ENCODE assay signal across 8 mouse cellular contexts in the genomic region with DNA sequence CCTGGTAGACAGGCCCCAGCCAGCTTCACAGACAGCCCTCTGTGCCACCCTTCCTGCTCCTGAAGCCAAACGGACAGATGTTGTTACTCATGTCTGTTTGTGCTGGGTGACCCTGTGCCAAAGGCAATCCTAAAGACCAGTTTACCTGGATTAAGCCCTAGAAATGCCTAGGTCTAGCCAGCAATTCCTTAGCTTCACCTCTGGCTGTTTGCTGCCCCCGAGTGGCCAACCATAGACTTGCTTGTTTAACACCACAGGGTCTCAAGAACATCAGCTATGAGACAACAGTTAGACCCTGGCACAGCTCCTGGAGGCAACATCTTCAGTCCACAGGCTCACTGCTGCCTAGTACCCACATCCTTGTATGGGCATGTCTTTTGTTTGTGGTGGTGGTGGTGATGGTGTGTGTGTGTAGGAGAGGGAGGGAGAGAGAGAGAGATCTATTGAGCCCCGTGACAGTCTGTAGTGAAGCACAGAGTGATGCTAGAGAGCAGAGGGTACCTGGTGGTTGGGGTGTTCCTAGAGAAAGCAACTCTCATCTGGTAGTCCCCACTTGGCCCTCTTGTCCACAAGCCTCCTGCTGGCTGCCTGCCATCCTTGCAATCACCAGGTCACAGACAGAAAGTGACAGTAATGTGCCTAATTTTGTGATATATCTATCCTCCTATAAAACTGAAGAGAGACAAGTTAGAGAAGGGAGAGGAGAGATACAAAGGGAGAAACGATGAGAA. TPM values are rescaled to one million over a fixed set of nuclear protein-coding genes. Genes with fewer than 3 reads are reported as not detected.
DNase-seq lines count a peak whose midpoint lies in the region; ATAC-seq and TF ChIP-seq lines count a peak whose summit lies in the region.

No protein-coding gene starts in this region.

- no peaks in the 10 kb centered on the region for H3K27me3 ChIP-seq in neural tube, embryonic 15.5 days (replicated peaks)
- H3K27me3 ChIP-seq in limb, embryonic 11.5 days (ENCODE audit: control insufficient read depth, insufficient read depth, low read length): no peaks in the 10 kb centered on the region
- no peaks in the 10 kb centered on the region for H3K27me3 ChIP-seq in stomach, postnatal 0 days (ENCODE audit: control insufficient read depth, insufficient read depth, low read length)

- H3K4me2 ChIP-seq in neural tube, embryonic 15.5 days: no peak overlapping the region
- no peak overlapping the region for H3K4me2 ChIP-seq in limb, embryonic 11.5 days (ENCODE audit: low read depth, severe bottlenecking)
- H3K4me2 ChIP-seq in stomach, postnatal 0 days (replicated peaks; ENCODE audit: low read depth): no peak overlapping the region

- H3K36me3 ChIP-seq in neural tube, embryonic 15.5 days: peaks cover 16% of the 10 kb centered on the region
- H3K36me3 ChIP-seq in limb, embryonic 11.5 days (ENCODE audit: control insufficient read depth, insufficient read depth, low read length): peaks cover 6% of the 10 kb centered on the region
- peaks cover 6% of the 10 kb centered on the region for H3K36me3 ChIP-seq in stomach, postnatal 0 days (ENCODE audit: control insufficient read depth, insufficient read depth, low read length)

- peak; percentile 79 for DNase-seq in neural tube, embryonic 10.5 days (ENCODE audit: extremely low spot score, low spot score)
- peak; percentile 86 to 92 for DNase-seq in cerebellum, postnatal 14 days
- peak; percentile 31 to 47 for DNase-seq in gastrocnemius, adult 8-10 months (ENCODE audit: low spot score in 2 of 2)
- peak; percentile 86 for DNase-seq in kidney, adult 18-20 months
- peak; percentile 89 for DNase-seq in limb, embryonic 11.5 days (ENCODE audit: low spot score)
- peak; percentile 83 for DNase-seq in naive thymus-derived CD4-positive, alpha-beta T cell, adult 2 months (ENCODE audit: low read depth)
- DNase-seq in stomach, postnatal 0 days (ENCODE audit: low spot score): peak; percentile 85

- H3K4me1 ChIP-seq in neural tube, embryonic 15.5 days: no peaks in the 10 kb centered on the region
- no peaks in the 10 kb centered on the region for H3K4me1 ChIP-seq in limb, embryonic 11.5 days (ENCODE audit: control insufficient read depth, insufficient read depth, low read length)
- H3K4me1 ChIP-seq in stomach, postnatal 0 days (replicated peaks; ENCODE audit: control insufficient read depth, insufficient read depth): 0 out of 2 replicates have a peak, but pooled peaks cover 5% of the 10 kb centered on the region

- 29% methylated on average over 4 of the region's 4 CpGs for WGBS in neural tube, embryonic 15.5 days
- WGBS in limb, embryonic 11.5 days: 28% methylated on average over 4 of the region's 4 CpGs
- WGBS in stomach, postnatal 0 days: 31% methylated on average over 4 of the region's 4 CpGs

- no peak for ATAC-seq in neural tube, embryonic 15.5 days (ENCODE audit: low FRiP score)
- no peak for ATAC-seq in limb, embryonic 11.5 days (ENCODE audit: insufficient number of reproducible peaks, low FRiP score, low TSS enrichment, low read depth)
- peak; percentile 44 for ATAC-seq in stomach, postnatal 0 days (ENCODE audit: low FRiP score, low TSS enrichment)

- TF ChIP-seq CTCF in stomach, postnatal 0 days (IDR thresholded peaks at IDR 0.05; ENCODE audit: low read depth): peak; percentile 95

- H3K9me3 ChIP-seq in neural tube, embryonic 15.5 days (replicated peaks): no peaks in the 10 kb centered on the region
- no peaks in the 10 kb centered on the region for H3K9me3 ChIP-seq in limb, embryonic 11.5 days (ENCODE audit: control insufficient read depth, low read length)
- no peaks in the 10 kb centered on the region for H3K9me3 ChIP-seq in stomach, postnatal 0 days (ENCODE audit: control insufficient read depth, low read length)

- no peak overlapping the region for H3K9ac ChIP-seq in neural tube, embryonic 15.5 days (replicated peaks)
- H3K9ac ChIP-seq in limb, embryonic 11.5 days (ENCODE audit: low read length): no peak overlapping the region
- H3K9ac ChIP-seq in stomach, postnatal 0 days (ENCODE audit: low read length): no peak overlapping the region

- TF ChIP-seq EP300 in stomach, postnatal 0 days (optimal IDR thresholded peaks at IDR 0.05): no peak

- no peak overlapping the region for H3K27ac ChIP-seq in neural tube, embryonic 15.5 days (replicated peaks)
- H3K27ac ChIP-seq in limb, embryonic 11.5 days (replicated peaks; ENCODE audit: low read depth, low read length): no peak overlapping the region
- H3K27ac ChIP-seq in stomach, postnatal 0 days (replicated peaks): no peak overlapping the region

- no peak overlapping the region for H3K4me3 ChIP-seq in neural tube, embryonic 15.5 days (replicated peaks)
- H3K4me3 ChIP-seq in limb, embryonic 11.5 days (ENCODE audit: low read depth, low read length): no peak overlapping the region
- no peak overlapping the region for H3K4me3 ChIP-seq in stomach, postnatal 0 days (ENCODE audit: low read depth, low read length)

RNA-seq across cellular contexts. Expression of gene Rangrf, which starts 7.8 kb away (rescaled TPM):
- 33.7 and 33.9 TPM in 2 replicates for polyA plus RNA-seq in neural tube, embryonic 15.5 days (2015; fragmentation: Nextera tagmentation; extraction: Ambion mirVana)
- 10 to 100 TPM; 59.5 to 84.1 (median 69.6) TPM for total RNA-seq in gastrocnemius, adult 8-10 months (2022)
- polyA plus RNA-seq in limb, embryonic 11.5 days (2014; fragmentation: Nextera tagmentation; extraction: Ambion mirVana): 82.6 and 84.4 TPM in 2 replicates
- 34.8 and 35.1 TPM in 2 replicates for polyA plus RNA-seq in stomach, postnatal 0 days (2015; fragmentation: Nextera tagmentation; extraction: Ambion mirVana)

RNA-seq across cellular contexts. Expression of gene Slc25a35, which starts 14.9 kb away (rescaled TPM):
- polyA plus RNA-seq in neural tube, embryonic 15.5 days (2015; fragmentation: Nextera tagmentation; extraction: Ambion mirVana): 1.9 and 2.1 TPM in 2 replicates
- 1 to 10 TPM; 3.5 to 4.8 (median 4.3) TPM for total RNA-seq in gastrocnemius, adult 8-10 months (2022)
- polyA plus RNA-seq in limb, embryonic 11.5 days (2014; fragmentation: Nextera tagmentation; extraction: Ambion mirVana): 2.6 and 3.0 TPM in 2 replicates
- 4.9 and 5.8 TPM in 2 replicates for polyA plus RNA-seq in stomach, postnatal 0 days (2015; fragmentation: Nextera tagmentation; extraction: Ambion mirVana)

RNA-seq across cellular contexts. Expression of gene Pfas, which starts 25.5 kb away (rescaled TPM):
- 15.5 and 20.2 TPM in 2 replicates for polyA plus RNA-seq in neural tube, embryonic 15.5 days (2015; fragmentation: Nextera tagmentation; extraction: Ambion mirVana)
- total RNA-seq in gastrocnemius, adult 8-10 months (2022): 1 to 10 TPM; 4.9 to 9.3 (median 7.4) TPM
- 43.6 and 48.8 TPM in 2 replicates for polyA plus RNA-seq in limb, embryonic 11.5 days (2014; fragmentation: Nextera tagmentation; extraction: Ambion mirVana)
- polyA plus RNA-seq in stomach, postnatal 0 days (2015; fragmentation: Nextera tagmentation; extraction: Ambion mirVana): 7.4 and 8.0 TPM in 2 replicates

RNA-seq across cellular contexts. Expression of gene Arhgef15, which starts 25.5 kb away (rescaled TPM):
- 23.2 and 27.3 TPM in 2 replicates for polyA plus RNA-seq in neural tube, embryonic 15.5 days (2015; fragmentation: Nextera tagmentation; extraction: Ambion mirVana)
- total RNA-seq in gastrocnemius, adult 8-10 months (2022): 1 to 10 TPM; 5.3 to 8.1 (median 6.6) TPM
- polyA plus RNA-seq in limb, embryonic 11.5 days (2014; fragmentation: Nextera tagmentation; extraction: Ambion mirVana): 6.7 and 7.7 TPM in 2 replicates
- 2.8 and 3.0 TPM in 2 replicates for polyA plus RNA-seq in stomach, postnatal 0 days (2015; fragmentation: Nextera tagmentation; extraction: Ambion mirVana)

RNA-seq across cellular contexts. Expression of gene Ctc1, which starts 32.9 kb away (rescaled TPM):
- polyA plus RNA-seq in neural tube, embryonic 15.5 days (2015; fragmentation: Nextera tagmentation; extraction: Ambion mirVana): 53.4 and 55.0 TPM in 2 replicates
- 10 to 100 TPM; 10.1 to 12.7 (median 11.0) TPM for total RNA-seq in gastrocnemius, adult 8-10 months (2022)
- polyA plus RNA-seq in limb, embryonic 11.5 days (2014; fragmentation: Nextera tagmentation; extraction: Ambion mirVana): 80.4 and 83.1 TPM in 2 replicates
- 11.1 and 11.5 TPM in 2 replicates for polyA plus RNA-seq in stomach, postnatal 0 days (2015; fragmentation: Nextera tagmentation; extraction: Ambion mirVana)

Comparison
In these comparisons a context has a peak if more than half of its experiments do, and no peak if none do; other contexts are left out.
1. DNase-seq: peak in every context shown above with its lines; median percentile 89 in cerebellum, postnatal 14 days; 89 in limb, embryonic 11.5 days; 86 in kidney, adult 18-20 months; 85 in stomach, postnatal 0 days; 83 in naive thymus-derived CD4-positive, alpha-beta T cell, adult 2 months; 79 in neural tube, embryonic 10.5 days; 39 in gastrocnemius, adult 8-10 months.